Mouse (Mus musculus) gonadal fat pad, adult 2 months (tissue): ENCODE data around the gene Fiz1. TPM values are rescaled to one million over a fixed set of nuclear protein-coding genes. Genes with fewer than 3 reads are reported as not detected.

ENCODE experiments used
- polyA plus RNA-seq: library from polyadenylated mRNA; depleted of rRNA; stranded (reverse); fragments of >200 nt; gene quantifications from 2 replicates; pipeline ENCODE4 v1.2.3, GENCODE M21; 2012; rRNA removed

Gene Fiz1
- polyA plus RNA-seq, 1 experiment, result 26.5 TPM

Other genes starting within 250 kb of the Fiz1 start
- 0.26 and 0.80 TPM in 2 replicates for gene Fam71e2, start 243.4 kb downstream of the Fiz1 start, polyA plus RNA-seq
- gene Il11, start 231.8 kb downstream of the Fiz1 start, polyA plus RNA-seq, result 0.34 and 0.55 TPM in 2 replicates
- 0.54 and 1.2 TPM in 2 replicates for gene Tmem190, start 231.8 kb downstream of the Fiz1 start, polyA plus RNA-seq
- 26.4 and 45.7 TPM in 2 replicates for gene Tmem238, start 225.0 kb downstream of the Fiz1 start, polyA plus RNA-seq
- gene Rpl28, start 221.8 kb downstream of the Fiz1 start, polyA plus RNA-seq, result 262 and 263 TPM in 2 replicates
- gene Ube2s, start 202.1 kb downstream of the Fiz1 start, polyA plus RNA-seq, result 229 and 251 TPM in 2 replicates
- gene Shisa7, start 170.0 kb downstream of the Fiz1 start, polyA plus RNA-seq, result 1.2 and 2.3 TPM in 2 replicates
- gene Isoc2b, start 144.4 kb downstream of the Fiz1 start, polyA plus RNA-seq, result 34.9 and 45.7 TPM in 2 replicates
- gene Isoc2a, start 137.5 kb downstream of the Fiz1 start, polyA plus RNA-seq, result 26.4 and 35.4 TPM in 2 replicates
- gene Gm36210, start 108.2 kb downstream of the Fiz1 start, polyA plus RNA-seq, result 0.09 TPM in 1 of 2 replicates, not detected in the other
- gene Zfp628, start 99.5 kb downstream of the Fiz1 start, polyA plus RNA-seq, result 6.9 and 10.2 TPM in 2 replicates
- gene Nat14, start 92.7 kb downstream of the Fiz1 start, polyA plus RNA-seq, result 3.6 TPM in 2 replicates
- gene Ssc5d, start 88.9 kb downstream of the Fiz1 start, polyA plus RNA-seq, result 8.5 and 12.1 TPM in 2 replicates
- gene Sbk2, start 50.3 kb downstream of the Fiz1 start, polyA plus RNA-seq, result 0.89 and 1.9 TPM in 2 replicates
- gene Sbk3, start 43.5 kb downstream of the Fiz1 start, polyA plus RNA-seq, result 0.12 and 0.20 TPM in 2 replicates
- gene Zfp579, start 18.5 kb downstream of the Fiz1 start, polyA plus RNA-seq, result 37.0 and 39.8 TPM in 2 replicates
- 24.1 and 28.6 TPM in 2 replicates for gene Zfp524, start 282 bp downstream of the Fiz1 start, polyA plus RNA-seq
- 0.18 TPM in 1 of 2 replicates, not detected in the other for gene Gm44973, start 799 bp upstream of the Fiz1 start, polyA plus RNA-seq
- 26.7 and 29.1 TPM in 2 replicates for gene Zfp865, start 5.7 kb upstream of the Fiz1 start, polyA plus RNA-seq
- 5.8 and 7.8 TPM in 2 replicates for gene Ccdc106, start 5.9 kb upstream of the Fiz1 start, polyA plus RNA-seq
- gene 4632433K11Rik, start 19.4 kb upstream of the Fiz1 start, polyA plus RNA-seq, result not detected in 2 replicates
- gene Zfp784, start 23.7 kb upstream of the Fiz1 start, polyA plus RNA-seq, result 5.5 and 6.4 TPM in 2 replicates
- 15.5 and 17.9 TPM in 2 replicates for gene Zfp580, start 36.8 kb upstream of the Fiz1 start, polyA plus RNA-seq
- 163 and 192 TPM in 2 replicates for gene U2af2, start 47.4 kb upstream of the Fiz1 start, polyA plus RNA-seq
- 142 and 162 TPM in 2 replicates for gene Epn1, start 65.5 kb upstream of the Fiz1 start, polyA plus RNA-seq
- gene Rfpl4, start 102.3 kb upstream of the Fiz1 start, polyA plus RNA-seq, result not detected in 2 replicates
- gene Rasl2-9, start 111.3 kb upstream of the Fiz1 start, polyA plus RNA-seq, result 1.3 and 1.5 TPM in 2 replicates
- not detected in 2 replicates for gene Vmn1r55, start 135.0 kb upstream of the Fiz1 start, polyA plus RNA-seq
- gene Vmn1r56, start 182.1 kb upstream of the Fiz1 start, polyA plus RNA-seq, result not detected in 2 replicates
- gene Vmn1r57, start 203.8 kb upstream of the Fiz1 start, polyA plus RNA-seq, result not detected in 2 replicates